Mouse (Mus musculus): ENCODE data around the gene Uso1.
"Not testable (repeated sequence)": the region's sequence is repeated elsewhere in the genome, so short reads cannot be mapped to it uniquely, and the experiment has no call there.

Gene Uso1

DNA sequence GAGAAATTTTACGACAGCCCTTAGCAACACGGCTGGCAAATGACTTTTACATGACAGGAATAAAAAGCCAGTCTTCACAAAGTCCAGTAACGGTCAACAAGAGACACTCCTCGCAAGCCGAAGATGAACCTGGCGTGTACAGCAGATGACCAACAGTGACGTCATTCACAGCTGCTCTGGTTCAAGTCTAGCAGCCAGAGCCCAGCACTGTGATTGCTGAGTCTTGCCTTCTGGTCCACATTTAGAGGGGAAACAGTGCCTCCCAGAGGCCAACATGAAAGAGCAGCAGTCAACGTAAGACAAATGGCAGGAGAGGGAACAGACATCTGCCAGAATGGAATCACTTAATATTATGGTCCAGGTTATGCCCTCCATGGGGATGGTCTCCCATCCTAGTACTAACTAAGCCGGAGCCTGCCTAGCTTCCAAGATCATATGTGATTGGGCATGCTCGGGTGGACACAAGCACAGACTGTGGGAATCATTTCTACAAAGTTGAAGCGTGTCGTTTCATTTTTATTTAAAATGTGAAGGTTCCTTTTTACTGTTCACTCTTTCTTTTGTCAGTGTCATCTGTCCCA lies 19.8 kb upstream of the Uso1 start:
- in situ Hi-C loops (cut with MboI; ENCODE audit: low pct_unique_long_range_greater_than_20kb in 1 of 2, low sequenced_read_pairs in 2 of 2, unreplicated experiment in 1 of 2) = loop anchor here (5.0 kb wide), 2 partner anchors 36 to 41 kb away; partner anchors contain the start of gene G3bp2 (in 1 of the 2)

- in situ Hi-C loops (cut with MboI; ENCODE audit: low pct_unique_long_range_greater_than_20kb in 1 of 2, low sequenced_read_pairs in 2 of 2, unreplicated experiment in 1 of 2) = no loop called here
Observed at GRCm38 (mm10) chr5:92121636-92122035, 16.1 kb upstream of the Uso1 start.

- in situ Hi-C loops (cut with MboI; ENCODE audit: low pct_unique_long_range_greater_than_20kb in 1 of 2, low sequenced_read_pairs in 2 of 2, unreplicated experiment in 1 of 2) = no loop called here
Observed at GRCm38 (mm10) chr5:92125446-92125845, 12.3 kb upstream of the Uso1 start.

GRCm38 (mm10) chr5:92127141-92127625 lies 10.6 kb upstream of the Uso1 start:
- in situ Hi-C loops (cut with MboI; ENCODE audit: low pct_unique_long_range_greater_than_20kb in 1 of 2, low sequenced_read_pairs in 2 of 2, unreplicated experiment in 1 of 2) = no loop called here

- in situ Hi-C loops (cut with MboI; ENCODE audit: low pct_unique_long_range_greater_than_20kb in 1 of 2, low sequenced_read_pairs in 2 of 2, unreplicated experiment in 1 of 2) = no loop called here
Observed at GRCm38 (mm10) chr5:92127751-92128150, 10.0 kb upstream of the Uso1 start.

- in situ Hi-C loops (cut with MboI; ENCODE audit: low pct_unique_long_range_greater_than_20kb in 1 of 2, low sequenced_read_pairs in 2 of 2, unreplicated experiment in 1 of 2) = no loop called here
Observed at GRCm38 (mm10) chr5:92128570-92128969, 9.2 kb upstream of the Uso1 start.

DNA sequence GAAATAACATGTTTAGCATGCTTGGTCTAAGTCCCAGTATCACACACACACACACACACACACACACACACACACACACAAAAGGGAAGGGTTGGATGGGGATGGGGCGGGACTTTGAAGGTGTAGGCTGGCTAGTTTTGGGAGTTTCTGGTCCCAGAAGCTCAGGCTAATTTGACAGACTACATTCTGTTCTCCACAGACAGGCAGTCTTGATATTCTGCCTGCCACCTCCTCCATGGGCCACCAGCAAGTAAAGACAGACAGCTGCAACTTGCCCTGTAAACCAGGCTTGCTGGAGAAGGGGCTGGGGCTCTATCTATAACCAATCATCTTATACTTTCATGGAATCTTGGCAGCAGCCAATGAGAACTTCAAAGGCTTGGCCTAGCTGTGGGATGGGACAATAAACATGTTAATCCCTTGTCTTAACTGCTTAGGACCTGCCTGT lies 8.4 kb upstream of the Uso1 start:
- in situ Hi-C loops (cut with MboI; ENCODE audit: low pct_unique_long_range_greater_than_20kb in 1 of 2, low sequenced_read_pairs in 2 of 2, unreplicated experiment in 1 of 2) = no loop called here

GRCm38 (mm10) chr5:92130040-92130682 lies 7.6 kb upstream of the Uso1 start:
- in situ Hi-C loops (cut with MboI; ENCODE audit: low pct_unique_long_range_greater_than_20kb in 1 of 2, low sequenced_read_pairs in 2 of 2, unreplicated experiment in 1 of 2) = no loop called here

DNA sequence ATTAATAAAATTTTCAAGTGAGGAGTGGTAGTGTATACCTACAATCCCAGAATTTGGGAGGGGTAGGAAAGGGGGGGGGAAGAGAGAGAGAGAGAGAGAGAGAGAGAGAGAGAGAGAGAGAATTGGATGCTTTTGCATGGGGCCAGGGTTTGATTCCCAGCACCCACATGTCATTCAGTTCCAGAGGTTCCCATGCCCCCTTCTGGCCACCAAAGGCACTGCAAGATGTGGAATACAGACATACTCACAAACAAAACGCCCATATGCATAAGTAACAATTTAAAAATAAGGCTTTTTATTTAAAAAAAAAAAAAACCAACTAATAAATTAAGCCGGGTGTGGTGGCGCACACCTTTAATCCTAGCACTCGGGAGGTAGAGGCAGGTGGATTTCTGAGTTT lies 5.6 kb upstream of the Uso1 start:
- in situ Hi-C loops (cut with MboI; ENCODE audit: low pct_unique_long_range_greater_than_20kb in 1 of 2, low sequenced_read_pairs in 2 of 2, unreplicated experiment in 1 of 2) = no loop called here

- in situ Hi-C loops (cut with MboI; ENCODE audit: low pct_unique_long_range_greater_than_20kb in 1 of 2, low sequenced_read_pairs in 2 of 2, unreplicated experiment in 1 of 2) = not testable (repeated sequence)
Observed at GRCm38 (mm10) chr5:92133006-92133405, 4.7 kb upstream of the Uso1 start.

GRCm38 (mm10) chr5:92134934-92135333 lies 2.8 kb upstream of the Uso1 start:
- in situ Hi-C loops (cut with MboI; ENCODE audit: low pct_unique_long_range_greater_than_20kb in 1 of 2, low sequenced_read_pairs in 2 of 2, unreplicated experiment in 1 of 2) = no loop called here

DNA sequence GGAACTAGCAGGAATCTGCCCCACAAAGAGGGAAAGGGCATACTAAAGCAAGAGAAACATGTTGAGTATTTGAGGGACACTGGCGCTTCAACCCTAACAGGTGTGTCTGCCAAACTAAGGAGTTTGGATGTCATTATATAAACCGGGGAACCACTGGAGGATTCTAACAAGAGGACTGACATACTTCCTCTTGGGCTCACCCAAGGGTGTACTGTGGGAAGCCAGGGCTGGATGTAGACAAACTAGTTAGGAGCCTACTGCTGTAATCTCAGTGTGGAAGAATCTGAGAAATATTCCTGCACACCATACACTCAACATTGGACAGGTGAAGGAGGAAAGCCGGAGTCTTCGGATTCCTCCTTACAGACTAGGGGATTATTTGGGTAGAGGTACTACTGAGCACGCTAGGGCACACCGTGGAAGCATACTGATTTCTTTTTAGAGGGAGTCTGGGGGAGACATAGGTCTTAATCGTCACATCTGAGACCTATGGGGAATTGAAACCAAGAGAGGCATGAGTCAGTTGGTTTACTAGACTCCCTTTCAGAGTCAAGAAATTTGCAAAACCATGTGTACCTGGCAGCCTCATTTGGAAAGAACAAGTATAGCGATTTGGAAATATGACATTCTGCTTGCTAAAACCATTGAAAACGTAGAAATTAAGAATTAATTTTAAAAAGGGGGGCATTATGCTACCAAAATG lies 1.1 kb upstream of the Uso1 start:
- in situ Hi-C loops (cut with MboI; ENCODE audit: low pct_unique_long_range_greater_than_20kb in 1 of 2, low sequenced_read_pairs in 2 of 2, unreplicated experiment in 1 of 2) = no loop called here

- in situ Hi-C loops (cut with MboI; ENCODE audit: low pct_unique_long_range_greater_than_20kb in 1 of 2, low sequenced_read_pairs in 2 of 2, unreplicated experiment in 1 of 2) = no loop called here
Observed at GRCm38 (mm10) chr5:92138093-92138621, 419 bp downstream of the Uso1 start.

- in situ Hi-C loops (cut with MboI; ENCODE audit: low pct_unique_long_range_greater_than_20kb in 1 of 2, low sequenced_read_pairs in 2 of 2, unreplicated experiment in 1 of 2) = no loop called here
Observed at GRCm38 (mm10) chr5:92139191-92139590, 1.5 kb downstream of the Uso1 start.

- in situ Hi-C loops (cut with MboI; ENCODE audit: low pct_unique_long_range_greater_than_20kb in 1 of 2, low sequenced_read_pairs in 2 of 2, unreplicated experiment in 1 of 2) = no loop called here
Observed at GRCm38 (mm10) chr5:92141696-92142095, 4.0 kb downstream of the Uso1 start.

GRCm38 (mm10) chr5:92142481-92142880 lies 4.7 kb downstream of the Uso1 start:
- in situ Hi-C loops (cut with MboI; ENCODE audit: low pct_unique_long_range_greater_than_20kb in 1 of 2, low sequenced_read_pairs in 2 of 2, unreplicated experiment in 1 of 2) = no loop called here

GRCm38 (mm10) chr5:92143665-92144064 lies 5.9 kb downstream of the Uso1 start:
- in situ Hi-C loops (cut with MboI; ENCODE audit: low pct_unique_long_range_greater_than_20kb in 1 of 2, low sequenced_read_pairs in 2 of 2, unreplicated experiment in 1 of 2) = no loop called here

GRCm38 (mm10) chr5:92144954-92145708 lies 7.4 kb downstream of the Uso1 start:
- in situ Hi-C loops (cut with MboI; ENCODE audit: low pct_unique_long_range_greater_than_20kb in 1 of 2, low sequenced_read_pairs in 2 of 2, unreplicated experiment in 1 of 2) = no loop called here

DNA sequence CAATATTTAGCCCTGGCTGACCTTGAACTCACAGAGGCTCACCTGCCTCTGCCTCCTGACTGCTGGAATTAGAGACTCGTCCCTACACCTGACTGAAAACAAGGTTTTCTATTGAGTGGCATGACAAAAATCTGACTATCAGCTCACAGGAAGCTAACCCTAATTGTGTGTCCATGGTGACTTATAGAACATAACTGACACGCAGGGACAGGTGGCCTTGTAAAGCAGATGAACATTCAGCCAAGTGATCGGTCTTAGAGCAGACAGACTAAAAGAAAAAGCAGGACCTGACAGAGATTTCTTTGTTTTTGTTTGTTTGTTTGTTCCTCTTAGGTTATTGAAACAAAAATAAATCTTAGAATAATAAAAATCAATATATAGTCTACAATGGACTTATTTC lies 10.5 kb downstream of the Uso1 start:
- in situ Hi-C loops (cut with MboI; ENCODE audit: low pct_unique_long_range_greater_than_20kb in 1 of 2, low sequenced_read_pairs in 2 of 2, unreplicated experiment in 1 of 2) = no loop called here
